Mouse (Mus musculus): Measurements from ENCODE around the gene Pde8b. TPM values are rescaled to one million over a fixed set of nuclear protein-coding genes. Genes with fewer than 3 reads are reported as not detected.

Gene Pde8b
- total RNA-seq, 2 experiments from 2014 or later: 59.6 to 79.0 TPM

- intact Hi-C loops (cut with DNase I): no loop called here
- no peak for DNase-seq (ENCODE audit: extremely low spot score in 1 of 2, low spot score in 2 of 2)
These were observed 194.3 kb downstream of the Pde8b start for GRCm38 (mm10) chr13:95055742-95056388.

DNA sequence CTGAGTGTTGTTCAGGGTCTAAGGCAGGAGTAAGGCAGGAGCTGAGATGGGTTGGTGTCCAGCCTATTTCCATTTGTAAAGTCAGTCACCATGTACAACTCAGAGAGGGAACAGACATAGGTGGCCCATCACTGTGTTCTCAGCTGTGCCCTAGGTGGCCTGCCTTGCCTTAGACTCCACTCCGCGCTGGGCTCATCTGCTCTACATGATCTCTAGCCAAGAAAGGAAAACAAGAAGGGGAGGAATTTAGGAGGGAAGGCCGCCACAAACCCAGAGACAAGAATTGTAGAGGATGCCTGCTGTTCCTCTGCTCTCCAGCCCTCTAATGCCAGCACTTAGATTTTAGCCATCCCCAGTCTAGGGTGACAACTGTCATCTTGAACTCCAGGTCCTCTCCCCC is 197.7 kb downstream of the Pde8b start:
- no peak for DNase-seq (ENCODE audit: extremely low spot score in 1 of 2, low spot score in 2 of 2)

DNA sequence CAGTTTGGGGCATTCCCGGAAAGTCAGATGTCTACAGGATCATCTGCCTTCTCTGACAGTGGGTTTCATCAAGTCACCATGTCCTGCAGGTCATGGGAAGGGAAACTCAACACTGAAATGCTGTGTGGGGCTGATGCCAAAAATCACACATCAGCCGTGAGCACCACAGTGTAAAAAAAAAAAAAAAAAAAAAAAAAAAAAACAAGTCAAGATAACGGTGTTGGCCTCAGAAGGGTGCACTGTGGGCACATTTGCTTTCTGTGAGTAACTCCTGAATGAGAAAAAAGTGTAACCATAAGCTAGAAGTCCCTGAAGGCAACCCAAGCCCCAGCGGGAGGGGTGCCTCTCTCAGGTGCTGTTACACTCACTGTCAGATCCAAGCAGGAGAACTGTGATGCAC is 199.7 kb downstream of the Pde8b start:
- intact Hi-C loops (cut with DNase I): no loop called here
- DNase-seq (ENCODE audit: extremely low spot score in 1 of 2, low spot score in 2 of 2): no peak

More for the DNA sequence above, 197.7 kb downstream of the Pde8b start:
- intact Hi-C loops (cut with DNase I): no loop called here

DNA sequence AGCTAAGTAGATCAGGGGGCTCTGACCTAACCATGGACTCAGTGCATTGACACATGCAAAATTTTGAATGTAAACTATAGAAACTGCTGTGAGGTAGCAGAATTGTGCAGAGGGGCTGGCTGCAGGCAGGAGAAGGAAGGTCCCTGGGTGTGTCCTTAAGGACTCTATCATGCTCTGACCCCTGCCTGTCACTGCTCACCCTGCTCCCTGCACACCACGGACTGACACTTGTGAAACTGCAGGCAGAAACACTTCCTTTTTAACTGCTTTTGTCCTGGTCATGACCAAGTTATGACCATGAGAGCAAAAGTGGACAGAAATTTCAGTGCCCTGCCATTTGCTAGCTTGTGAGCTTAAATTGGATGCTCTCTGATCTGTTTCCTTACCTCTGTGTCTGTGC is 206.0 kb downstream of the Pde8b start:
- DNase-seq (ENCODE audit: extremely low spot score in 1 of 2, low spot score in 2 of 2): no peak
- intact Hi-C loops (cut with DNase I): no loop called here

DNA sequence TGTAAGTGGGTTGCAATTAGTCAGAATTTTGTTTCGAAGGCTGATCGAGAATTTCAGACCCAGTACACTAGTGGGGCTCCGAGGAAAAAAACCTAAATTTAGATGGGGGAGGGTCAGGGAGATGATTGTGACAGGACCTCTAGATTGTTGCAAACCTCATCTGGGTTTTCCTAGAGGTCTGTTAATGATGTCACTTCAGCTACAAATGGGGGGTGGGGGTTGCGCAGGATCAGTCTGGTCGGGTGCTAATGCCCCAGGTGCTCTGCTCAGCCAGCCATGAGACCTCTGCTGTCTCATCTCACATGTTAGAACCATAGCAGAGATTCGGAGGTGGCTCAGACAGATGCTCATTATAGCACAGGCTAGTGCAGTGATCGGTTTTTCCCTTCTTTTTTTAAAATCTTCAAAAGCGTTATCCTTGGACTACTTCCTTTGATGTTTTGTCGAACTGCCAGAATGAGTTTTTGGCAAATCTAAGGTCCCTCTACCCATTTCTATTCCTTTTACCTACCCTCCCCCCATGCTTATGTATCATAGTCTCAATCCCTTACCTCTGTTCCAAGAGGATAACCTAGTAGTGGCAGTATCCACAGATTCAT is 209.9 kb downstream of the Pde8b start:
- intact Hi-C loops (cut with DNase I): no loop called here

DNA sequence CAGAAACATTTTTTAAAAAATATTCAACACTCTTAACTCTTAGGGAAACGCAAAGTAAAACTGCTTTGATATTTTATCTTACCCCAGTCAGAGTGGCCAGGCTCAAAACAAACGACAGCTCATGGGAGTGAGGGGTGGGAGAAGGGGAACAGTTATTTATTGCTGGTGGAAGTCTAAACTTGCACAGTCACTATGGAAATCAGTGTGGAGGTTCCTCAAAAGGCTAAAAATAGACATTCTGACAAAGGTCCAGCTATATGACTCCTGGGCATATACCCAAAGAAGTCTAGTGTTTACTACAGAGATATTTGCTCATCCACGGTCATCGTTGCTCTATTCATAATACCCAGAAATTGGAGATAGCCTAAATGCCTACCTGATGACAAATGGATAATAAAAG is 211.9 kb downstream of the Pde8b start:
- intact Hi-C loops (cut with DNase I): no loop called here
- no peak for DNase-seq (ENCODE audit: extremely low spot score in 1 of 2, low spot score in 2 of 2)

More for the DNA sequence above, 209.9 kb downstream of the Pde8b start:
- no peak for DNase-seq (ENCODE audit: extremely low spot score in 1 of 2, low spot score in 2 of 2)

DNA sequence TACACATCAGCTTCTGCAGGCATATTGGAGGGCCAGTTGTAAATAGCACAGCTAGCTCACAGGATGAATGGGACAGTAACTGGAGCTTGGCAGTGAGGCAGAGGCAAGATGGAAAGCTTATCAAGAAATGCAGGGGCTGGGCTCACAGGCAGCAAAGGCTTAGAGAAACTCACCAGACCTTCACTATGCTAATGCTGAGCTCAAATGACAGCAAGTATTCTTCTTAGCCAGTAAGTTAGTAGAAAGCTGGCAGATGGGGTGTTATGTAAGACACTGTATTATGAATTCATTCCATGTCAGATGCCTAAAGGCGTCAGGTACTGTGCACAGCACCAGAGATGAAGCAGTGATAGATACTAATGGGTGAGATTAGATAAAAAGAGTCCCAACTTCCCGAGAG is 215.4 kb downstream of the Pde8b start:
- DNase-seq (ENCODE audit: extremely low spot score in 1 of 2, low spot score in 2 of 2): peak in 1 of 2 experiments; percentile 49
- intact Hi-C loops (cut with DNase I): no loop called here

DNA sequence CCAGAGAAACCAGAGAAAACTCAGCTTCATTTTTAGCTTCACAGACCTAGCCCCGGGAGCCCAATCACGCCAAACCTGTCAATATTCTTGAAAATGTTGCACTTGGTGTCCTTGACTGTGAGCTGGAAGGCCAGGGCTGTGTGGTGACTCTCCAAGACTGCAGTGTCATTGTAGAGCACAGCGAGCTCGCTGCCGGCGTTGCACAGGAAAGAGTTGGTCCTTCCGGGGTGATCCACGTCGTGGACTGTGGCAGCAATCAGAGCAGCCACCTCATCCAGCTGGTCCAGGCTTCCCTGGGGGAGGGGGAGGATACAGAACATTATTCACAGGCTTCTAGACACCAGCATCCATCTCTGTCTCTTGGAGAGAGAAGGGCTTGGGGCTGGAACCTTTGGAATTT is 216.0 kb downstream of the Pde8b start:
- no peak for DNase-seq (ENCODE audit: extremely low spot score in 1 of 2, low spot score in 2 of 2)
- intact Hi-C loops (cut with DNase I): no loop called here

GRCm38 (mm10) chr13:95032973-95033372 is 217.2 kb downstream of the Pde8b start:
- no peak for DNase-seq (ENCODE audit: extremely low spot score in 1 of 2, low spot score in 2 of 2)
- intact Hi-C loops (cut with DNase I): no loop called here

DNA sequence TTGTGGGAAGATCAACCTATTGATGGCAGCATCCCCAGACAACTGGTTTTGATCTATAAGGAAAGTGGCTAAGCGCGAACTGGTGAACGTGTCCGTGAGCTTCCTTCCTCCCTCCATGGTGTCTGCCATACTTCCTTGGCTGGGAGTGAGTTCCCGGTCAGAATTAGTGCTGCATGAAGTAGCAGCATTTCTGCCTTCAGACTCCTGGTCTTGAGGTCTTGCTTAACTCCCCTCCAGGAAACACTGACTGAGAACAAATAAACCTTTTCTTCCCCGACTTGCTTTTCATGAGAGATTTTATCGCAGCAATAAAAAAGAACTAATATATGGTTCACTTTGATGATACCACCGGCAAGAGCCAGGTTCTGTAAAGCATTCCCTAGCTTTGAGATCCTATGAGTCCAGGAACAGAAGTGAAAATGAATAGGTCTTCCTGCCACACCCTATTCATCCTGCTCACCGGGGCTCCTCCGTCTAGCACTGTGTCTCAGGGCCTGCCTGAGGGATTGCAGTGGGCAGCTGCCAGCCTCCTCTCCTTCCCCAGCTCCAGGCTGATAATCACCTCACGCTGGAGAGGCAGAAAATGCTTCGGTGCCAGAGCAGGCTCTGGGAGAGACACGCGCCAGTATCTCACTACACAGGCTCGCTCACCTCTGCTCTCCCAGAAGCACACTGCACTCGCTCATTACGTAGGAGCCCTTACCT is 217.9 kb downstream of the Pde8b start:
- intact Hi-C loops (cut with DNase I): no loop called here
- DNase-seq (ENCODE audit: extremely low spot score in 1 of 2, low spot score in 2 of 2): no peak

DNA sequence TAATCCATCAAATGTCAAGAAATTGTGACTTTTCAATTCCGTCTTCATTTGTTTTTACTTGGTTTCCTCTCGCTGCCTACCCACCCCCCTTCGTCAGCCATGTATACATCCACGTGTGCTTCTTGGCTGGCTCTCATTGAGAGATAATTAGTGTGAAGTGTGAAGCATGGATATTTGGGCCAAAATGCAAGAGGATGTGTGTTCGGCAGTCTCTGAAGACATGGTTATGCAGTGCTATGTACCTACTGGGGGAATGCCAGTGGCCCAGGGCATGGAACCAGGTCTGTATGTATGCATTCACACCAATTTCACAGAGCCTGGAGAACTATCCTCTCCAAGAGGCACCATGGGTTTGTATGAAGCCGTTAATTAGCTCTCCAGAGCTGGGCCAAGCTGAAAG is 219.3 kb downstream of the Pde8b start:
- intact Hi-C loops (cut with DNase I): no loop called here
- DNase-seq (ENCODE audit: extremely low spot score in 1 of 2, low spot score in 2 of 2): peak in 1 of 2 experiments; percentile 8

DNA sequence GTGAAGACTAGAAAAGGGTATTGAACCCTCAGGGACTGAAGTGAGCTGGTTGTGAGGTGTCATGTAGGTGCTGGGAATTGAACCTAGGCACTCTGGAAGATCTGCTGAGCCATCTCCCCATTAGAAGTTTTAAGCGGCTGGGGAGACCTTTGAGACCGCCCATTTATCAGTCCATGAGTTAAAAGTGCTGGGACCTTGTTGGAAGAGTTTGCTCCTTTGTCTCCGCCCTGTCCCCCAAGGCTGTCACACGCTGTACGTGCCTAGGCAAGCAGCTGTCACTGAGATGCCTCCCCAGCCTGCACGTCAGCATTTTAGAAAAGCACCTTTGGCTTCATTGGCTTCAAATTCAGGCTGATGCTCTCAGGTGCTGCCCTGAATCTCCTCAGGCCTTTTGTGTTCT is 229.9 kb downstream of the Pde8b start:
- no peak for DNase-seq (ENCODE audit: extremely low spot score in 1 of 2, low spot score in 2 of 2)
- intact Hi-C loops (cut with DNase I): no loop called here

GRCm38 (mm10) chr13:95019345-95019744 is 230.8 kb downstream of the Pde8b start:
- DNase-seq (ENCODE audit: extremely low spot score in 1 of 2, low spot score in 2 of 2): no peak
- intact Hi-C loops (cut with DNase I): loop anchor here (5.0 kb wide), 2 partner anchors 268 to 328 kb away; no protein-coding TSS in a partner anchor

DNA sequence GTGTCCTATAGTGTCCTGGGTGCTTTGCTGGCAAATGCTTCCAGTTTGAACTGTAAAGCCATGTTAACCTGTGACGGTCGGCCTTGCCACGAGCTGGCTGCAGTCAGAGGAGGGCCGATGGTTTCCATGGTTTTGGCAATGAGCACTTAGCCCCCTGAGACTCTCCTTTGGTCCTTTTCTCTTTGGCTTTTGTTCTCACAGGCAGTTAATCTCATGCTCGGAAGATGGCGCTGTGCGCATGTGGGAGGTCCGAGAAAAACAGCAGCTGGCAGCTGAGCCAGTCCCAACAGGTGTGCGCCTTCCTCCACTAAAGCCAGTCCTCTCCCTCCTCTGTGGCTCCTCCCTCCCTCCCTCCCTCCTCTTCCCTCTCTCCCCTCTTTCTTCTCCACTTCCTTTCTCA is 232.2 kb downstream of the Pde8b start:
- peak; percentile 61 to 80 for DNase-seq (ENCODE audit: extremely low spot score in 1 of 2, low spot score in 2 of 2)
- intact Hi-C loops (cut with DNase I): loop anchor here (5.0 kb wide), 2 partner anchors 269 to 329 kb away; no protein-coding TSS in a partner anchor

DNA sequence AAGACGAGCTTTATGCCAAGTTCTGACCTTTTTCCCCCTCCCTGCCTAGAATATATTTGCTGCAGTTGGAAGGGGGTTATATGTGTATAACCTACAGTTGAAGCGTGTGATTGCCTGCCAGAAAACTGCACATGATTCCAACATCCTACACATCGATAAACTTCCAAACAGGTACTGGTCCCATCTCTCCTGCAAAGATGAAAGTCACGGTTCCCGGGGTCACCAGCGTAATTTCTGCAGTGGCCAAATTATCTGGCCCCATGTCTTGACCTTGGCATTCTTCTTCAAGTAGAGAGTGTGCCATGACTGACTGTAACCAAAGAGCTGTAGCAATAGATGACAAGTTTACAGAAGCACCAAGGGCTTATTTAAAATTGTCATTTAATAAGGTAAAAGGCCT is 232.9 kb downstream of the Pde8b start:
- no peak for DNase-seq (ENCODE audit: extremely low spot score in 1 of 2, low spot score in 2 of 2)
- intact Hi-C loops (cut with DNase I): loop anchor here (5.0 kb wide), 2 partner anchors 270 to 330 kb away; no protein-coding TSS in a partner anchor

- DNase-seq (ENCODE audit: extremely low spot score in 1 of 2, low spot score in 2 of 2): no peak
- intact Hi-C loops (cut with DNase I): no loop called here
These were observed 238.4 kb downstream of the Pde8b start for GRCm38 (mm10) chr13:95011546-95012257.

- DNase-seq (ENCODE audit: extremely low spot score in 1 of 2, low spot score in 2 of 2): no peak
- intact Hi-C loops (cut with DNase I): no loop called here
These were observed 240.9 kb downstream of the Pde8b start for GRCm38 (mm10) chr13:95009261-95009660.

GRCm38 (mm10) chr13:95007281-95007680 is 242.9 kb downstream of the Pde8b start:
- intact Hi-C loops (cut with DNase I): no loop called here
- DNase-seq (ENCODE audit: extremely low spot score in 1 of 2, low spot score in 2 of 2): no peak

- intact Hi-C loops (cut with DNase I): no loop called here
- no peak for DNase-seq (ENCODE audit: extremely low spot score in 1 of 2, low spot score in 2 of 2)
These were observed 259.6 kb downstream of the Pde8b start for GRCm38 (mm10) chr13:94990516-94990915.
